Mouse (Mus musculus) erythroblast, embryonic 14.5 days (primary cell): ENCODE data around the gene Ttc3.

Source experiments
- GATA1 ChIP-seq: IDR thresholded peaks from 2 replicates; pipeline ENCODE4 v1.6.1; 2012; ENCODE audit warnings: low read length, inconsistent platforms, mixed read lengths
- TAL1 ChIP-seq: IDR thresholded peaks from 3 replicates; pipeline ENCODE4 v1.6.1; 2012; ENCODE audit warnings: low read length, inconsistent platforms, mixed read lengths

DNA sequence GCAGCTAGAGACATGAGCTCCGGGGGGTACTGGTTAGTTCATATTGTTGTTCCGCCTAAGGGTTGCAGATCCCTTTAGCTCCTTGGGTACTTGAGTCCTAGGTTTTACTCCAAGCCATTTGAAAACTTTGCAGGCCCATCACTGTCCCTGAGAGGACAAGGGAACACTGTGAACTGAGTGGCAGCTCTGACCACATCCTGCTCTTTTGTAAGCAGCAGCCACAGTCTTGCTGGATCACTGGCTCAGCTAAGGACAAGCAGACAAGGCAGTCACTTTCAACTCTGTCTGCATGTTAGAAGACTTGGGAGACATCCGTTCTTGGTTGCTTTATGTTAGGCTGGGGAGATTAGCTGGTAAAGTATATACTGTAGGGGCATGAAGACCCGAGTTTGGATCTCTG, 6.6 kb upstream of the Ttc3 start:
- no peak for TF ChIP-seq TAL1
- TF ChIP-seq GATA1: no peak
